Mouse (Mus musculus): ENCODE measurements around the gene Prkar2a. TPM values are rescaled to one million over a fixed set of nuclear protein-coding genes. Genes with fewer than 3 reads are reported as not detected.

The Prkar2a gene
- polyA plus RNA-seq (2015; fragmentation: Nextera tagmentation; extraction: Ambion mirVana) = 8.2 and 9.7 TPM in 2 replicates

GRCm38 (mm10) chr9:108689106-108689505, at the start of gene Prkar2a:
Gene Prkar2a (plus strand): TSS chr9:108689314.
- H3K4me2 ChIP-seq (ENCODE audit: low read depth, low read length) = no peak within 1 kb of the TSS
- no peak for TF ChIP-seq EP300 (IDR thresholded peaks at IDR 0.05; ENCODE audit: low read depth)
- TF ChIP-seq CTCF (IDR thresholded peaks at IDR 0.05; ENCODE audit: low read depth) = no peak
- peak within 1 kb of the TSS; percentile 89 for H3K27ac ChIP-seq (ENCODE audit: low read depth)
- WGBS (ENCODE audit: insufficient replicate concordance) = 74% methylated on average over 1 of the region's 1 CpGs
- no peak within 1 kb of the TSS for H3K9ac ChIP-seq (replicated peaks)
- no peak for ATAC-seq
- DNase-seq = no peak
- no peaks in the 10 kb centered on the region for H3K9me3 ChIP-seq (ENCODE audit: low read length)
- H3K4me1 ChIP-seq (ENCODE audit: insufficient read depth) = peaks cover 46% of the 10 kb centered on the region
- peaks cover 2% of the 10 kb centered on the region; the same call in 1 of the 2 replicates for H3K36me3 ChIP-seq (replicated peaks; ENCODE audit: insufficient read depth, low read length)
- H3K27me3 ChIP-seq (ENCODE audit: insufficient read depth, low read length) = 0 out of 2 replicates have a peak, but pooled peaks cover 6% of the 10 kb centered on the region
- H3K4me3 ChIP-seq (ENCODE audit: low read depth, low read length) = no peak within 1 kb of the TSS

DNA sequence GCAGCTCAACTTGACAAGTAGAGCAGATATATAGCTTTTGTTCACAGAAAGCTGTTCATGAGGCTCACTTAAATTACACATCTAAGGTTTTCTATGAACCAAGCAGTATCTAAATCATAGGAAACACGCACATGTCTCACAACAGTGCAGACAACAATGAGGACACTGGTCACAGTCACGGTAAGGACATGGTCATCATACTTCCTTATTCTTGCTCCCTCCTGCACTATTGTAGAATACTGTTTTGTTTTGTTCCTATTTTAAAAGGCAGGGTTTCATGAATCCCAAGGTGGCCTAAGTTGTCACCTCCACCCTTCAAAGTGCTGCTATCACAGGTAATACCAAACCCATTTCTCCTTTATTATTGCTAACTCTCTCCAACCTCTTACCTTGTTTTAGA, 49.3 kb upstream of the Prkar2a start:
- no peaks in the 10 kb centered on the region for H3K27me3 ChIP-seq (ENCODE audit: insufficient read depth, low read length)
- WGBS (ENCODE audit: insufficient replicate concordance) = 62% methylated on average over 2 of the region's 2 CpGs
- H3K36me3 ChIP-seq (replicated peaks; ENCODE audit: insufficient read depth, low read length) = peaks cover 29% of the 10 kb centered on the region

GRCm38 (mm10) chr9:108648166-108648565, 40.9 kb upstream of the Prkar2a start:
- no peaks in the 10 kb centered on the region for H3K27me3 ChIP-seq (ENCODE audit: insufficient read depth, low read length)
- H3K4me3 ChIP-seq (ENCODE audit: low read depth, low read length) = peak overlapping the region; percentile 91
- H3K9me3 ChIP-seq (ENCODE audit: low read length) = no peaks in the 10 kb centered on the region
- ATAC-seq = no peak
- peak overlapping the region; percentile 92 for H3K27ac ChIP-seq (ENCODE audit: low read depth)
- peak; percentile 22 for DNase-seq
- H3K4me1 ChIP-seq (ENCODE audit: insufficient read depth) = peaks cover 18% of the 10 kb centered on the region
- no peak for TF ChIP-seq EP300 (IDR thresholded peaks at IDR 0.05; ENCODE audit: low read depth)
- TF ChIP-seq CTCF (IDR thresholded peaks at IDR 0.05; ENCODE audit: low read depth) = no peak
- H3K4me2 ChIP-seq (ENCODE audit: low read depth, low read length) = peak overlapping the region; percentile 89
- WGBS (ENCODE audit: insufficient replicate concordance) = 23% methylated on average over 10 of the region's 10 CpGs
- peak overlapping the region; percentile 95 for H3K9ac ChIP-seq (replicated peaks)
- no peaks in the 10 kb centered on the region; the same call in 1 of the 2 replicates for H3K36me3 ChIP-seq (replicated peaks; ENCODE audit: insufficient read depth, low read length)

More for the DNA sequence above, 49.3 kb upstream of the Prkar2a start:
- DNase-seq = no peak
- TF ChIP-seq EP300 (IDR thresholded peaks at IDR 0.05; ENCODE audit: low read depth) = no peak
- TF ChIP-seq CTCF (IDR thresholded peaks at IDR 0.05; ENCODE audit: low read depth) = no peak
- Histone ChIP-seq H3K9ac (replicated peaks) (no peak overlapping the region), H3K4me2 (ENCODE audit: low read depth, low read length) (no peak overlapping the region), H3K4me3 (ENCODE audit: low read depth, low read length) (no peak overlapping the region), H3K4me1 (ENCODE audit: insufficient read depth) (no peaks in the 10 kb centered on the region), H3K27ac (ENCODE audit: low read depth) (no peak overlapping the region), H3K9me3 (ENCODE audit: low read length) (no peaks in the 10 kb centered on the region)
- no peak for ATAC-seq

DNA sequence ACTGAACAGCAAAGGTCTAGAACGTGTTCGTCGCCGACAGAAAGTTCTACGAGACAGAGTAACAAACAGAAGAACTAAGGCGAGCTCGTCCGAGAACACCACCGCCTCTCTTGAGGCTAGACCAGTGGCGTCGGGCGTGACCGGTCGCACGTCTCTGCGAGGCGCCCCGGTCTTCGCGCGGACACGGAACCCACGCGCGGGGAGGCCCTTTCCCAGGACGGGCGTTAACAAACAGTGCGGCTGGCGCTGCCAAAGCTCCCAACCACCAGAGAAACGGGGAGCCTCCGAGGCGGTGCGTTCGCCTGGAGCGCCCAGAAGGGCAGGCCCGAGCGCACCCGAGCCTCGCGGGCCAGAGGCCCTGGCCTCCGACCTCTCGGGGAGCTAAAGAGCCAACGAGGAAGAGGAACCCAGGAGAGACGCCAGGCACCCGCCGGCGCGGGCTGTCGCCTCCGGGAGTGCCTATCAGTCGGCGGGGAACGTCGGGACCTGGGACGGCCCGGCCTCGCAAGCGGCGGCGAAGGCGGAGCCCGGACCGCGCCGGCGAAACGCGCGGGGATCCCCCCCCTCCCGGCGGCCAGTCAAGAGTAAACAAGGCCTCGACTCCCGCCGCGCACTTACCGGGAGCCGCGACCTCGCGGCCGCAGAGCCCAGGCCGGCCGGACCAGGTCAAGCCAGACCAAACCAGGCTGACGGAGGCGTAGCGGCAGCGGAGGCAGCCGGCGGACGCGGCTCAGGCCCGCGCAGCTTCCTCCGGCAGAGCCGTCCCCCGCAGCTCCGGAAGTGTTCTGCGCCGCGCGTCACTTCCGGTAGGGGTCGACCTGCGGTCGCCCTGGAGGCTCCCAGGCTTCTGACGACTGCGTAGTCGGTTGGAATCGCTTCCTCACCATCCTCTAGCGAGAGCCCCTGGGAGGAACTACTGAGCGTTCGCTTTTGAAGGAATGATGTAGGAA, 40.2 kb upstream of the Prkar2a start, which contains the start of gene Arih2:
Gene Arih2, minus strand, starts transcription at position 776 of the 950 bp plus-strand sequence.
- H3K27ac ChIP-seq (ENCODE audit: low read depth) = peak within 1 kb of the TSS; percentile 92
- H3K27me3 ChIP-seq (ENCODE audit: insufficient read depth, low read length) = no peaks in the 10 kb centered on the region
- no peaks in the 10 kb centered on the region for H3K9me3 ChIP-seq (ENCODE audit: low read length)
- peak; percentile 94 for DNase-seq
- ATAC-seq = peak; percentile 97
- TF ChIP-seq CTCF (IDR thresholded peaks at IDR 0.05; ENCODE audit: low read depth) (0 out of 2 replicates have a peak, but pooled peaks have one; percentile 5), EP300 (IDR thresholded peaks at IDR 0.05; ENCODE audit: low read depth) (peak; percentile 31; the same call in 1 of the 2 replicates)
- H3K4me2 ChIP-seq (ENCODE audit: low read depth, low read length) = peak within 1 kb of the TSS; percentile 89
- H3K4me3 ChIP-seq (ENCODE audit: low read depth, low read length) = peak within 1 kb of the TSS; percentile 91
- under 1% methylated on average over 101 of the region's 112 CpGs for WGBS (ENCODE audit: insufficient replicate concordance)
- H3K36me3 ChIP-seq (replicated peaks; ENCODE audit: insufficient read depth, low read length) = no peaks in the 10 kb centered on the region; the same call in 1 of the 2 replicates
- peak within 1 kb of the TSS; percentile 95 for H3K9ac ChIP-seq (replicated peaks)
- H3K4me1 ChIP-seq (ENCODE audit: insufficient read depth) = peaks cover 18% of the 10 kb centered on the region

DNA sequence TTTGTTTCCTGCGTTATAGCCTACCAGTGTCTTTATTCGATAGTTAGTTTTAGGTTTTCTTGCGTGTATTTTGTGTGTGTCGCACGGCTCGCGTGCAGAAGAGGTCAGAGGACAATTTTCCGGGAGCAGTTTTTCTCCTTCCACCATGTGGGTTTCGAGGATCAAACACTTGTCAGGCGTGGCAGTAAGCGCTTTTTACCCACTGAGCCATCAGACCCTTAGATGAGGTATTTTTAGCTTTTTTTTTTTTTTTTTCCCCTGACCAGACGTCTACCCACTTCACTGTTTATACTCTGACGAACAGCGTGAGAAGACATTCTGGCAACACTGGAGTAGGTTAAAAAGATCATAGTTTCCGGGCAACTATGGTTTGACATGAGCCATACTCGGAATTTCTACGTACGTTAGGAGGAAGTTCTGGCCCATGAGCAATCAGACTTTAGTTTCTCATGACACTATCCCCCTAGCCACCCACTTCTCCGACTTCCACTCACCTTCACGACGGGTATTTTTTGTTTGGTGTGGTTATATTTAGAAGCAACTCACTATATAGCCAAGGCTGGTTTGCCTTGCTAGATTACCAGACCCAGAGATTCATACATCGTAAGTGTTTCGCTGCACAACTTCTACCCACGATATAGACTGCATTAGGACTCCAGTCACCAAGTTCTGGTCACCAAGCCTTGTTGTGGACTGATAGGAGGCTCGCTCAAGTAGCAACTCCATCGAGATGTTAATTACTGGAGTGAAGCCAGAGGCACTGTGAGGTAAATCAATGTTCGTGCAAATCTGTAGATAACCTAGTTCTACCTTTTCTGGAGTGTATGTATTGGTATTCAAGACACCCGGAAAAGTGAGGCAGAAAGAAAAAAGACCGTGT, 39.3 kb upstream of the Prkar2a start:
- H3K27me3 ChIP-seq (ENCODE audit: insufficient read depth, low read length) = no peaks in the 10 kb centered on the region
- H3K9me3 ChIP-seq (ENCODE audit: low read length) = no peaks in the 10 kb centered on the region
- no peak for TF ChIP-seq EP300 (IDR thresholded peaks at IDR 0.05; ENCODE audit: low read depth)
- TF ChIP-seq CTCF (IDR thresholded peaks at IDR 0.05; ENCODE audit: low read depth) = no peak
- H3K4me3 ChIP-seq (ENCODE audit: low read depth, low read length) = peak overlapping the region; percentile 91
- peaks cover 18% of the 10 kb centered on the region for H3K4me1 ChIP-seq (ENCODE audit: insufficient read depth)
- WGBS (ENCODE audit: insufficient replicate concordance) = 14% methylated on average over 29 of the region's 29 CpGs
- peak; percentile 14 for ATAC-seq
- peak overlapping the region; percentile 89 for H3K4me2 ChIP-seq (ENCODE audit: low read depth, low read length)
- peak overlapping the region; percentile 95 for H3K9ac ChIP-seq (replicated peaks)
- H3K36me3 ChIP-seq (replicated peaks; ENCODE audit: insufficient read depth, low read length) = no peaks in the 10 kb centered on the region
- H3K27ac ChIP-seq (ENCODE audit: low read depth) = peak overlapping the region; percentile 92
- no peak for DNase-seq

Measured in liver, postnatal 0 days (tissue).